Mouse (Mus musculus) urinary bladder, postnatal 4 days (tissue): ENCODE measurements around the gene P2ry12.

ENCODE experiments used
- DNase-seq, 2 experiments: peaks; one replicate each; pipeline ENCODE4 v3.0.0; 2021 to 2022; ENCODE audit warnings: low spot score in 2 of 2

P2ry12 gene

GRCm38 (mm10) chr3:59234878-59235277 is 27.8 kb downstream of the P2ry12 start:
- no peak for DNase-seq

DNA sequence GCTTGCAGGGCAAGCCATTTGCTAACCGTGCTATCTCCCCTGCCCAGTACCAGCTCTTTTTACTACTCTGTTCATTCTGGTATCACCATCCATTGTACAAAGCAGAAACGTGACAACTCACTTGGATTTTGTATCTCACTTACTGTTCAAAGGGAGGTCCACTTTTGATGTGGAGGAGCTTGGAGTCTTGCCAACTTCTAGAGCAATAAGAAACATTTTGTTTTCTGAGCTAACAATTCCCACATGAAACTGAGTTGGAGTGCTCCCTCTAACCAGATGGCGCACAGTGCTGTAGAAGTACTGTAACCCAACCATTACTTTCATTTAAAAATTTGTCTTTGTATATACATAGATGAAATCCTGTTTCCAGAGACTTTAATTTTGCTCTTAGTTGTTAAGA is 31.8 kb downstream of the P2ry12 start:
- no peak for DNase-seq

DNA sequence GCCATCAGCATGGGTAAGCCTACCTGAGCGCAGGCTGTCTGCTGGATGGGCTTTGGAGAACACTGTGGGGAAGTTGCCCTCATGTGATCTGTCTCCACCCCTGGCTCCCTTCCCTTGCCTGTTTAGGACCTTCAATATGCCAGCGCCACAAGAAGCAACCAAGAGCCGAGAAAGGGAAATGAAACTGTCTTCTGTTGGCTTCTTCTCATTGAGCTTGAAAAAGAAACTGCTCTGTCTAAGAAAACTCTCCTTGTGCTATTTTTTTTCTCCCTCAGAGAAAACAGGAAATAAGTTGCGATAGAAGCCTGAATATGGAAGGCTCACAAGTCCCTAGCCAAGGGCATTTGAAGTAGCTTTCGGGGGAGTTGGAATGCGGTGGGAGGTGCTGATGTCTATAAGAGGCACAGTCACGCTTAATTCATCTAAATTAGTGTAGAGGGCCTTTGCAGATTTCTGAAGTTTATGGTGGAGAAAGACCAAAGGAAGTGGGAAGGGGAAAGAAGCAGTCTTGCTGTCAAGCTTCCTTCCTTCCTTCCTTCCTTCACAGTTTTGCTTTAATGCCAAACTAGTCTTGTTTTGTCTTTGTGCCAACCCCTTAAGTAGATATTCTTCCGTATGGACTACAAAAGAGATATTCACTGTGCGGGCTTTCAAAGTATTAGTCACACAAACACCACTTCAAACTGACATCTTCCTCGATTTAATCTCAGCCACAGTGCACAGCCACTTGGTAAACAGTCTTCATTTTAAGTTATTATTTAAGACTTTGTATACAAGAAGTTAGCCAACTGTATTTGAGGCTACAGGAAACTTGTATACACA is 33.7 kb downstream of the P2ry12 start:
- DNase-seq, result no peak

DNA sequence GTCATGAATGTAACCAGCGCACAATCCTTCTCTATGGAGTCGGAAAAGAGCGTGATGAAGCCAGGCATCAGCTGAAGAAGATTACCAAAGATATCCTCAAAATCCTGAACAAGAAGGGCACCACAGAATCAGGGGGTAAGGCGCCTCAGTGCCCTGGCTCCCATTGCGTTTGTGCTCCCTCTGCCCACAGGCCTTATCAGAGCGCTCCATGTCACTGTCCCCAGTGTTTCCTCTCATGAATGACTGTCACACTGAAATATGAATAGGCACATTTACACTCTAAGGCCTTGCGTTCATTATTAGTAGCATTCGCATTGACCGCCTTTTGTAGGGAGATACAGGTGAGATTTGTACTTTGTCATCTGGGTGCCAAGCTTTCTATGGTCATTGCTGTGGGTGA is 35.0 kb downstream of the P2ry12 start:
- no peak for DNase-seq

- DNase-seq, result no peak
Measured at GRCm38 (mm10) chr3:59225411-59225810, 37.3 kb downstream of the P2ry12 start.

DNA sequence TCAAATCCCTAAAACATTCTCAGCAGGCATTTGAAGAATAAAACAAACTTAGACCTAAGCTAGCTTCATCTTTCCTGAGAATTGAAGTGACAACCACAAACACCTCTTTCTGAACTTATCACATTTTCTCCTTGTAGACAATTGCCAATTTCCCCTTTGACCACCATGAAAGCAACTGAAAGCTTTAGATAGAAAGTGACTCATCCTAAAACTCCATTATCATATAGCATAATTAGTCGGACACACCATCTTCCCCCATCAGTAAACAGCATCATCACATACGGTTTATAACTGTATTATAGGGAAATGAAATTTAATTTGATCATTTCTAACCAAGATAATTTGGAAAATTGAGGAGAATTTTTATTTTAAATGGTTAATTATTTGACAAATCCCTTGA is 40.4 kb downstream of the P2ry12 start:
- DNase-seq, result no peak

DNA sequence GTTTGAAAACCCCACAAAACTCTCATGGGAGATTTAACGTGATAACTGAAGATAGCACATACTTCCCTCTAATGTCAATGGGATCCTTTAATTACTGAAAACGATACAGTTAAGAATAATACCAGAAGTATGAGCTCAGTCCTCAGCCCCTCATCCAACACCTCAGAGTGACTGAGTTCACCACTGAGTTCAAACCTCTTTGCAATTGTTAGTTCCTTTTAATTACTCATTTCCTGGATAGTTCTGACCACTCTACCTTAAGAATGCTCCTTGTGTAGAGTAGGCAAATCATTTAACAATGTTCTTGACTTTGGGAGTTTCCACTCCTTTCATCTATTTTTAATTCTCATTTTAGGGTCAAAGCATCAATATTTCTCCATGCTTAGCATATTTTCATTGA is 43.3 kb downstream of the P2ry12 start:
- DNase-seq, result no peak

GRCm38 (mm10) chr3:59217211-59217610 is 45.5 kb downstream of the P2ry12 start:
- DNase-seq, result no peak

GRCm38 (mm10) chr3:59212404-59212803 is 50.3 kb downstream of the P2ry12 start:
- DNase-seq, result no peak

DNA sequence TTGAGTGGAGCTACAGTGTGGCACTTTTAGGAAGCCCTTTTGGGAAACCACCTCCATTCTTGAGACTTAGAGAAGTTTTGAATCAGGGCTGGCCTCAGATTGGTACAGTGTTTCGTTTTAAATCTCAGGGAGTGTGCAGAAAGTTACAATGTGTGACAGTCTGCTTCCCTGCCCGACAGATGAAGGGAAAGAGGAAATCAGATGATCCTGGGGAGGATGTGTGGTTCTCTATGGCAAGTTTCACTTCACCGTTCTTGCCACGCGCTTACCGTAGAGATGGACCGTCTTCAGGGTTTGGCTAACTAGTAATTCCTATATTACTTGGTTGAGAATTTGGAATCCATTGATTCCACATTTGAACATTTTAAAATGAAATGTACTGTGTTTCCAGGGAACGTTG is 50.9 kb downstream of the P2ry12 start:
- DNase-seq, result no peak

GRCm38 (mm10) chr3:59210727-59211126 is 51.9 kb downstream of the P2ry12 start, which contains the start of gene P2ry13:
P2ry13 (minus strand) TSS chr3:59210882.
- DNase-seq, result no peak

DNA sequence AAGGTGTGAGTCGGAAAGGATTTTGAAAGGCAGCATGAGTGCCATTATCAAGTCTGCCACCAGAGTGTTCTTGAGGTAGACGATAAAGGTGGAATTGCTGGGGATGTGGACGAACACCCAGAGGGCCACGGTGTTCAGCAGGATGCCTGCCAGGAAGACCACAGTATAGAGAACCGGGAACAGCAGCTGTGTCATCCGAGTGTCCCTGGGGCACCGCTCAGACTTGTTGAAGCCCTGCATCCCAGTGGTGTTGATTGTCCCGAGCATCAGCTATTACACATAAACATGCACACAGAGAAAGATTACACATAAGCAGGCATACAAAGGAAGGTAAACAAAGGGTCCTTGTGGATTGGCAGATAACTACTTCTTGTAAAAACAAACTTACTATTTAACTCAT is 52.6 kb downstream of the P2ry12 start:
- no peak for DNase-seq

- no peak for DNase-seq
Measured at GRCm38 (mm10) chr3:59208650-59209548, 53.8 kb downstream of the P2ry12 start.

DNA sequence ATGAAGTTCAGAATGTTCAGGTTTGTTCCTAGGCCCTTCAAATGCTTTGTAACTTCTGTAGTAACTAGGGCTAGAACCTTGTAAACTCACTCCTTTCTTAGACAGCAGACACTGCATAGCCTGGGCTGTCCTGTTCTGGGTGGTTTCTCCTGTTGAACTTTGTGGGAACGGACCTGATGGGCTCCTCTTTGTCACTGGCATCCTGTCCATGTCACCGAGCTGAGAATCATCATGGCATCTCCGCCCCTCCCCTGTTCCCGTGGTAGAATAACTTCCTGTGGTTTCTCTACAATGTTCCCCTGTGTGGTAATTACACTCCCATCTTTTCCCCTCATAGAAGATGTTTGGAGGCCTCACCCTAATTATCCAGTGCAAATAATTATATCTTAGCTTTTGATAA is 56.7 kb downstream of the P2ry12 start:
- no peak for DNase-seq

- no peak for DNase-seq
Measured at GRCm38 (mm10) chr3:59204719-59205503, 57.8 kb downstream of the P2ry12 start.

GRCm38 (mm10) chr3:59203802-59204520 is 58.7 kb downstream of the P2ry12 start:
- DNase-seq, result no peak

DNA sequence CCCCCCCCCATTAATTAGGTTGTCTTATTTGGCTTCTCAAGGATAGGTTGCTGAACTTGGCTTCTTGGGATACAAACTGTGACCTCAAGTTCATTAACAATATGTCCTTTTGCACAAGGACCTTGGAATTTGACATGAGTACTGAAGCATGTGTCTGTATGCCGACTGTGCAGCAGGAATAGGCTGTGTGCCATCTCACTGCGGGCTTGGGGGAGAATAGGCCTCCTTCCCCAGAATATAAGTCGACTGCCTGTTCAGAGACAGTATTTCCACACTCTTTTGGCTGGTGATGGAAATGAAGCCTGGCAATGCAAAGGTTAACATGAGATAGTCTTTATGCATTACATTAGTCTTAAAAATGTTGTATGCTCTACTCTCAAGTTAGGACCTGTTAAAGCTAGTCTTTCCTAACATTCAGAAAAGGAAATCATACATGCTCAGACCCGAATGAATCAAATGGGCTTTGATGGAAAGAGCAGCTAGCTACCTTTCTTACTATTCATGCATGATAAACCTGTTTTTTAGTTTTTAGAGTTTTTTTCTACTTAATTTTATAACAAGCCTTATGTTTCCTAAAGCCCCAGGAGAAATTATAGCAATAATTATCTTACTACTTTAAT is 65.2 kb downstream of the P2ry12 start:
- DNase-seq, result no peak

DNA sequence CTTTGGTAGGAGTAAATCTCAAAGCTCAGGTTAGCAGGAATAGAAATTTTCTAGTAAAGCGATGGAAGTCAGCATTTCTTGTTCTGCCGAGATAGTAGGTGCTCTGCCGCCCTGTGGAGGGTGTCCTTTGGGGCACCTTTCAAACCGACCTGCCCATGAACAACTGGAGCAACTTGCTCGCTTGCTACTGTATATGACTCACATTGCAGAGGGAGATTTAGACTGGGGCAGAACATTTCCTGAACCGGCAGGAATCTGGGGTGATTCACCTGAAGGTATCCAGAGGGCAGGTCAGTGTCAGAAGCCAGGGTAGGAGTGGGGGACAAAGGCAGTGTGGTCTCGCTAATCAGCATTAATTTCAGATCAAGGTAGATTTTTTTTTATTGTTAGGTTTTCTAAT is 67.7 kb downstream of the P2ry12 start, which contains the start of gene Gpr87:
TSS of gene Gpr87 (minus strand) at position 167 of the 400 bp plus-strand sequence.
- DNase-seq, result no peak

DNA sequence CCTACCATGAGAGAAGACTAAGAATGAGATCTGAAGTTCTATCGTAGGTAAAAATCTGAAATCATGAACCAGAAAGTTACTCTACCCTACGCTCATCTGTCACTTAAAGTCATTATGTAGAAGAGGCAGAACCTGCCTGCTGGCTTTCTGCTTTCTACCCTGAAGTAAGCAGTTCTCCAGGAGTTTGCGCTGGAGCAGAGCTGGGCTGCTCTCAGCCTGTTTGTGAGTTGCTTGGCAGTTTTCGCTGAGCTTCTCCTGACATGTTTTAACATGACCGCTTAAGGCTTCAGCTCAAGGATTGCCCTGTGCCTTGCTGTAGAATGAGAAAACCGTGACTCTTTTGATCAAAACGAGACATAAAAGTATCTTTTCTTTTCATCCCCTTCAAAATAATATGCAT is 68.6 kb downstream of the P2ry12 start:
- DNase-seq, result no peak

DNA sequence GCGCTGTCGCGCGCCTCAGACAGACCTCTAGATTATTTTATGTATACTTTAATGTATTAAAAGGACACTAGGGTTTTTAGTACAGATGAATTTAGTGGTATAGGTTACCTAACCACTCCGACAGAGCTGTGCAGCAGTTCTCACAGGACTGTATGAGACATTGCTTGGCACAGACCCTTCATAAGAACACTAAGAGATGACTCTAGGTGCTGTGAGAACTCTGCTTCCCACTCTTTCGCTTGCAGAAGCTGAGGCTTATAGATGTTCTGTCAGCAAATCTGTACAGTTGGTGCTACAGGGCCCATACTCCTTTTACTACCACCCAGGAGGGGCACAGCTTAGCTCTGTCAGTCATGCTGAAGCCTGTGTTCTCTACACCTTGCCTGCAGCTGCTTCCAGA is 71.0 kb downstream of the P2ry12 start:
- DNase-seq, result no peak

DNA sequence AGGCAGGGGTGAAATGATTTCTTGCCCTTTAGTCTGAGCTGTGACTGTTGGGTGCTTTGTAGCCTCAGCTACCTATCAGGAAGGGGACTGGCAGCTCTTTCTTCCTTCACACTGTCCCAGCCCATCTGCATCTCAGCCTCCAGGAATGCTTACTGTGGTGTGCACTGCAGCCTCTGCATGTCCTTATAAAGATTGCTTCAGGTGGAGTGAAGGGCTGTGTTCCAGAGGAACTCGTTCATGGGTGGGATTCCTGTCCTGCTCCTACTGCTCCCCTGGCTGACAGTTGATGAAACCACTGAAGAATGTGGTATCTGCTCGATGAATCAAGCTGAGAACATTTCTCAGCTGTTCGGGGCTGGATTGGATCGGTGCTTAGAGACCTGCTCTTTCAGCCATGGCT is 75.3 kb downstream of the P2ry12 start:
- DNase-seq, result no peak
